Mouse (Mus musculus) small intestine, adult 2 months (tissue): ENCODE data around the gene Crb2. TPM values are rescaled to one million over a fixed set of nuclear protein-coding genes. Genes with fewer than 3 reads are reported as not detected.
A peak's percentile ranks its signal among the peaks of the same experiment; 100 is the strongest.

Source experiments
- H3K27ac ChIP-seq: fragments of 200-500 bp; 2 replicates; pipeline ENCODE4 v1.5.1; 2012; ENCODE audit warnings: low read depth, low read length, control low read depth, inconsistent platforms; ENCODE audit not compliant: insufficient read depth
- H3K27me3 ChIP-seq: fragments of 200-500 bp; 2 replicates; pipeline ENCODE4 v1.6.1; 2012; ENCODE audit warnings: mild to moderate bottlenecking, moderate library complexity, low read length, inconsistent platforms; ENCODE audit not compliant: control insufficient read depth, insufficient read depth
- H3K36me3 ChIP-seq: fragments of 200-500 bp; 2 replicates; pipeline ENCODE4 v1.6.1; 2012; ENCODE audit warnings: mild to moderate bottlenecking, low read length, control low read depth, inconsistent platforms; ENCODE audit not compliant: control insufficient read depth, insufficient read depth
- H3K4me1 ChIP-seq: fragments of 200-500 bp; 2 replicates; pipeline ENCODE4 v1.6.1; 2012; ENCODE audit warnings: low read length, inconsistent platforms, mixed read lengths; ENCODE audit not compliant: control insufficient read depth, insufficient read depth, insufficient read length
- H3K4me3 ChIP-seq: fragments of 200-500 bp; 2 replicates; pipeline ENCODE4 v1.5.1; 2012; ENCODE audit warnings: low read depth, mild to moderate bottlenecking, control low read depth, inconsistent platforms, low read length, moderate library complexity
- CTCF ChIP-seq: fragments of 200-500 bp; IDR thresholded peaks from 2 replicates; pipeline ENCODE4 v1.5.1; 2012; ENCODE audit warnings: low read depth, mild to moderate bottlenecking, control low read depth, inconsistent platforms, low read length, moderate library complexity, mixed read lengths; ENCODE audit not compliant: insufficient replicate concordance, insufficient read length; ENCODE audit errors: extremely low read depth
- POLR2A ChIP-seq: fragments of 200-500 bp; IDR thresholded peaks from 2 replicates; pipeline ENCODE4 v1.6.1; 2012; ENCODE audit warnings: low read depth, mild to moderate bottlenecking, control low read depth, inconsistent platforms, low read length, moderate library complexity
- WGBS: fragments of 180-500 bp; shearing (Covaris S2); methylation state at CpG from one replicate; pipeline ENCODE4 v1.1.7; 2018; 5-methylcytosine and 5-hydroxymethylcytosine counted together
- polyA plus RNA-seq: library from polyadenylated mRNA; depleted of rRNA; stranded (reverse); fragments of >200 nt; gene quantifications from 2 replicates; pipeline ENCODE4 v1.2.3, GENCODE M21; 2012; rRNA removed

The Crb2 gene
- polyA plus RNA-seq = 0.14 and 0.48 TPM in 2 replicates

GRCm38 (mm10) chr2:37776016-37776415 is at the start of gene Crb2:
TSS of gene Crb2 (plus strand) at chr2:37776249.
- TF ChIP-seq POLR2A = no peak
- no peak for TF ChIP-seq CTCF
- Histone ChIP-seq H3K36me3 (no peaks in the 10 kb centered on the region), H3K4me1 (peaks cover 3% of the 10 kb centered on the region; the same call in 1 of the 2 replicates), H3K4me3 (no peak within 1 kb of the TSS), H3K27me3 (no peaks in the 10 kb centered on the region), H3K27ac (no peak within 1 kb of the TSS)
- WGBS = 16% methylated on average over 18 of the region's 18 CpGs

DNA sequence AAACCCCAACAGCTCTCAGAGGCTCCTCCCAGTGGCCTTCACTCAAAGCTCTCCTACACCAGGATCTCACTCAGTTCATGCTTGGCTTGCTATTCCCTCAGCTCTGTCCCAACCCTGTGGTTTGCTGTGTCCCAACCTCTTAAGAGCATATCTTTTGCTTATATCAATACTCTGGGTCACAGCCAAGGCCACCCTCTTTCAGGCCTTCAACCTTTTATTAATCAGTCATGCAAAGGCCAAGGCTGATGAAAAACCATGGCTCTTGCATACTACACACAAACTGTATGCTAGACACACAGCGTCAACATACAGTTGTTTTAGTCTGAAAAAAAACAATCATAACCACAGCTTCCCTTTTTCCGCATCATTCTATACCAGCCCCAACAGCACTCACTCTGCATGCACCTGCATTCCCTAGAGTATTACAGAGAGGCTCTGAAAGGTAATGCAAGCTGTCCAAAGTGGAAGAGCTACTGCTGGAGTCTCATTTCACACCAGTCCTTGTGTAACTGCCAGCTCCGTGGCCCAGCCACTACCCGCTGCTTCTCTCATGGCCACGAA is 44.7 kb upstream of the Crb2 start:
- WGBS = 87% methylated on average over 5 of the region's 5 CpGs
- Histone ChIP-seq H3K4me3 (no peak overlapping the region), H3K4me1 (peaks cover 5% of the 10 kb centered on the region), H3K36me3 (no peaks in the 10 kb centered on the region), H3K27ac (no peak overlapping the region), H3K27me3 (no peaks in the 10 kb centered on the region)
- no peak for TF ChIP-seq POLR2A
- no peak for TF ChIP-seq CTCF

DNA sequence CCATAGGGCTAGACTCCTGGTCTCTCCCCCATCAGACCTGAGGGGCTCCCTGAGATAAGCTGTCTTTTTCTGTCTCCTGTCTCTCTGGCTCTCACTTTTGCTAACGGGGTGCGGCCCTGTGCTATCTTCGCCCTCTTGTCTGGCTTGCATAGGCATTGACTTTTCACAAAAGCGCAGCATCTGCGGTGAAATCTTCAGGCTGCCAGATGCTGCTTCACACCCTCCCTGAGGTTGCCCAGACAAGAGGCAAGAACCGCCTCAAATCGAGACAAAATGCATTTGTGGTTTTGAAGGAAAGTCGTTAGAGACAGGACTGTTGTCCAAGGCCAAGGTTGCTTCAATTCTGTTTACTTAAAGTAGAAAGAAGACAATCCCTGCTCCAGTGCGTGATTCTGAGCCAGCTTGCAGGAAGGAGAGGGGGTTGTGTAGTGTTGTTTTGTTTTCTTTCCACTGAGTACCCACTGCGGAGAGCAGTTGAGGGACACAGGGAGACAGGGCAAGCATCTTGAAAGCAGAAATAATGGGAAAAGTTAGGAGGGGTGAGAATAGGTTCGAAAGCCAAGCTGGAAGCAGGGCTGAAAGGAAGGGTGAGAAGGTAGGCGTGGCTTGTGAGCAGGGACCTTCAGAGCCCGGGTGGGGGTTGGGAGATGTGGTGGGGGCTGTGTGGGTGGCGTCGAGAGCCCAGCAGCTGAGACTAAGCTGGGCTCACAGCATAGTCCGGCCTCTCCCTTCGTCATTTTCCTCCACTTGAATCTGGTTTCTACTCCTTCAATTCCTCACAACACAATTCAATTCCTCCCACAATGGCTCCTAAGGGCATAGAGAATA is 40.9 kb upstream of the Crb2 start:
- no peak overlapping the region for H3K27ac ChIP-seq
- peaks cover 5% of the 10 kb centered on the region for H3K4me1 ChIP-seq
- H3K4me3 ChIP-seq = 0 out of 2 replicates have a peak overlapping the region, but pooled peaks have one; percentile 16
- H3K36me3 ChIP-seq = no peaks in the 10 kb centered on the region
- no peaks in the 10 kb centered on the region for H3K27me3 ChIP-seq
- WGBS = 32% methylated on average over 17 of the region's 17 CpGs
- TF ChIP-seq POLR2A = no peak
- TF ChIP-seq CTCF = no peak

- Histone ChIP-seq H3K27me3 (no peaks in the 10 kb centered on the region), H3K36me3 (no peaks in the 10 kb centered on the region), H3K4me1 (peaks cover 5% of the 10 kb centered on the region), H3K27ac (no peak overlapping the region), H3K4me3 (no peak overlapping the region)
- TF ChIP-seq CTCF = no peak
- WGBS = 53% methylated on average over 1 of the region's 1 CpGs
These were observed 40.3 kb upstream of the Crb2 start for GRCm38 (mm10) chr2:37735807-37736188.

- Histone ChIP-seq H3K27ac (no peak overlapping the region), H3K4me1 (peaks cover 3% of the 10 kb centered on the region; the same call in 1 of the 2 replicates), H3K4me3 (0 out of 2 replicates have a peak overlapping the region, but pooled peaks have one; percentile 15), H3K27me3 (no peaks in the 10 kb centered on the region), H3K36me3 (no peaks in the 10 kb centered on the region)
- 30% methylated on average over 20 of the region's 20 CpGs for WGBS
- TF ChIP-seq CTCF (no peak), POLR2A (no peak)
These were observed 34.1 kb upstream of the Crb2 start for GRCm38 (mm10) chr2:37741806-37742554.

DNA sequence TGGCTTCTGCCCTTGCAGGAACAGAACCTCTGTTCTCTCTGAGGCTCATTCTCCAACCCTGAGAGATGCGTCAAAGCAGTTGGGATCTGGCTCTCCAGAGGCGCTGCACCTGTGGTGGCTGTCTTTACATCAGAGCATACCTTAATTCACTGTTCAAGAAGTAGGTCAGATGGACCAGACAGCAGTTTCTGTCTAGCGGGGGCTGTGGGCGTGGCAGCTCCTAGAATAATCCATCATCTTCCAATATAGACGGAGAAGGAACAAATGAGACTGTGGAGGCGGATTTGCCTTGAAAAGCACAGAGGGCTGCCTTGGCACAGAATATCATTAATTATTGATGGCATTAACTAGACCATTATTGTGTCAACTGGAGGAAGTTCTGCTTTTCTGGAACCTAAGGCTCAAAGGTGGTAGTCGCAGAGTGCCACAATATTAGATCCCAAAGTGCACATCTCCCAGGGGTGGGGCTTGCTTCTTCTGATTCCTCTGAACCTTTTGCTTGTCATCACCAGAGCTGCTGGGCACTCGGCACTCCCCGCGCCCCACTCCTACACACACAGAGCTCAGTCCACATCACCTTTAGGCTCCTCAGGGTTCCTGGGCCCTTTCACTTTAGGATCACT is 31.2 kb upstream of the Crb2 start:
- Histone ChIP-seq H3K36me3 (no peaks in the 10 kb centered on the region), H3K27me3 (no peaks in the 10 kb centered on the region), H3K4me3 (no peak overlapping the region), H3K4me1 (peaks cover 10% of the 10 kb centered on the region), H3K27ac (no peak overlapping the region)
- 76% methylated on average over 10 of the region's 10 CpGs for WGBS
- TF ChIP-seq POLR2A (no peak), CTCF (no peak)
